Mouse (Mus musculus) right cerebral cortex, postnatal 14 days (tissue): ENCODE measurements at regions not wholly inside any gene's neighbourhood (a gene's known extent, or its start where the extent isn't known, plus 50 kb on each side); places are given as distances from the start of the nearest gene placed in this dataset.
A peak's percentile ranks its signal among the peaks of the same experiment; 100 is the strongest.

Experiments used
- DNase-seq: peaks from one replicate; pipeline ENCODE4 v3.0.0; 2022

GRCm38 (mm10) chr13:101884752-101885151 is 116.7 kb upstream of the Pik3r1 start:
- DNase-seq = no peak

GRCm38 (mm10) chr13:101891473-101891872 is 123.5 kb upstream of the Pik3r1 start:
- DNase-seq = no peak

DNA sequence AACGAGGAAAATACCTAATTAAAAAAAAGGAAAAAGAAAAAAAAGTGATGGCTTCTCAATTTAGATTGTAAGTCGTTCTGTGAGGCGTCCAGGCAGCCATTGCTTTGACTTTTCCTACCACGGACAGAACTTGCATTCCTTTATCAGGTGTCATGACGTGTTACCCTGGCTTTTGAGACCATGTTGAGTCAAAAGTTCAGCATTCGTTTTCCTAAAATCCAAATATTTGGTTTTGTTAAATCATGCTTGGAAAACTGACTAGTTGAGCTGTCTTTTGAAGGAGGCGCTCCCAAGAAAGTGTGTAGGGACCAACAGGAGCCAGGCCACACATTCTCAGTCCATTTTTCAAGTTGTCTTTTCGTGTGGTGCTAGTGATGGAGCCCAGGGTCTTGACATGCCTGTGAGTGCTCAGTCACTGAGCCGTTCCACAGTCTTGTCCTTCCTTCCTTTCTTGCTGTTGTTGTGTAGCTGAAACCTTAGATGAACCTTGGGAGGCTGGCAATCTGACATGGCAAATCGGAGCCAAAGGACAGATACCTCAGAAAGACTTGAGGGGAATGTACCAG is 125.1 kb upstream of the Pik3r1 start:
- no peak for DNase-seq

DNA sequence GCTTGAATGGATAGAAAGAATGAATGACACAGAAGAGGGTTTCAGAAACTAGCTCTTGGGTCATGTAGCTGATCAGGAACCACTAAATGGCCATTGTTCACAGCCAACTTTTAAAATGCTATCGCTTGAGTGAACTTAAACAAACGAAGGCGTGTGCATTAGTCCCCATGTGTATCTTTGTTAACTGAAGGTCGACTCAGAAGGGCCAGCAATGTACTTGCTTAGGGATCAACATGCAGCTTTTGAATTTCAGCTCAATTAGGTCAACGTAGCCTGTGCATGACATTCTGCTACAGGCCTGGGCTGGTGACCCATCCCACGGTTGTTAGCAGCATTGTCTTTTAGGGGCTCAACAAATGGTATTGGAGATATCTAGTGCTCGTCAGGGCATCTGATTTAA is 127.1 kb upstream of the Pik3r1 start:
- no peak for DNase-seq

GRCm38 (mm10) chr13:101895686-101896085 is 127.7 kb upstream of the Pik3r1 start:
- DNase-seq = no peak

GRCm38 (mm10) chr13:101896946-101897345 is 128.9 kb upstream of the Pik3r1 start:
- no peak for DNase-seq

DNA sequence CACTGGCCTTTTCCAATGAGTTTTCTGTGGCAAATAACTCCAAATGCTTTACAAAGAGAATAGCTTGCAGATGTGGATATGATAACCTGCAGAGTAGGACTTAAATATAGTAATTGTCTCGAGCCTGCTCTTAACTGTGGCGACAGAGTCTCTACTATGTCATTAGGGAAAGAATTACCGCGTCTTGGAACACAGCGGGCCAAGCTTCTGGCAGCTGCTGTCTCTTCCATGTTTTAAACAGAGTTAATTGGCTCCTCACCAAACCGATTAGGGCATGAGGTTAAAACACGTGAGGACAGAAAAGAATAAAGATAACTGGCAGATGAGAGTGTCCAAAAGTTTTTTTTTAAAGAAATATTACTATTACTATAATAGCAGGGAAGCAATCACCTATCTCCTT is 134.2 kb upstream of the Pik3r1 start:
- no peak for DNase-seq

DNA sequence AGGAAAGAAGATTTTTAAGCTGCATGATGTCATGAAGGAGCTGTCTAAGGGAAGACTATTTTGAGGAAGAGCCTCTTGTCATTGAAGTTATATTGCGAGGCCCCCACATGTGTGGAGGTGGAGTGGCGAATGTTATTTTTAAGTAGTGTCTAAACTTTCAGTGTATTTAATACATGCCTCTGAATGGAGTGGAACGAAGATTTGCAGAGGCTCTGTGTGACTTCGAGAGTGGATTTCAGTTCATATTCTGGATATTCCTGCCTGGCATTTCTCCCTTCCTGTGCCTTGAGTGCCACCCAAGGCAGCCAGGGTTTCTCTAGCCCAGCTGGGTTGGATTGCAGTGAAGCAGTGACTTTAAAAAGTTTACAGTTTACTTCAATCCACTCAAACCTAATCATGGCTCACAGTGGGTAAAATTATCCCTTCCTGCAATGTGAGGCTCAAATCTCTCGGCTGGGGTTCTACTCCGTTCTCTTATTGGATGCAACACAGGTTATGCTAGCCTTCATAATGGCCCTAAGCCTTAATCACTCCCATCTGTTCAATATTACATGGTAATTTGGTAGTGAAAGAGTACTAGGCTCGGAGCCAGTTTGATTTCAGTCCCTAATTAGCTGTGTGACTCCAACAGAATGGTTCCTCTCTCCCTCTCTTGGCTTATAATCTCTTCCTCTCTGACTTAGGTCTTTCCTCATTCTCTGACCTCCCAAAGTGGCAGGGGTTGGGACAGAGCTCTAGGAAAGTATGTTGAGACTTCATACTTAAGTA is 138.1 kb upstream of the Pik3r1 start:
- DNase-seq = no peak

DNA sequence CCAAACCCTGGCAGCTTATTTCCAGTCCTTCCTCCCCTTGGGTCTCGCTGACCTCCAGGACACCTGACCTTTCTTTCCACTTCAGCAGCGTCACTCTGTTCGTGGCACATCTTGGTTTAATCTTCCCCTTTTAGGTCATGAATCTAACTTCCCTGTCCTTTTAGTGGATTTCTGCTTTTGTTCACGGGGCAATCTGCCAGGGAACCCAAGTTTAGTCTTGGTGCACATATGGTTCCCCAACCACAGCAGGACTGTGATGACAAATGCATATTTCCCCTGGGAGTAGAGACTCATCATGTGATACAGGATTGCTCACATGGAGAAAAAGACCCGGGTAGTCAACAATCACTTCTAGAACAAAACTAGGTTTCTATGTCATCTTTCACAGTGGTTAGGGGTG is 141.0 kb upstream of the Pik3r1 start:
- DNase-seq = peak; percentile 40

DNA sequence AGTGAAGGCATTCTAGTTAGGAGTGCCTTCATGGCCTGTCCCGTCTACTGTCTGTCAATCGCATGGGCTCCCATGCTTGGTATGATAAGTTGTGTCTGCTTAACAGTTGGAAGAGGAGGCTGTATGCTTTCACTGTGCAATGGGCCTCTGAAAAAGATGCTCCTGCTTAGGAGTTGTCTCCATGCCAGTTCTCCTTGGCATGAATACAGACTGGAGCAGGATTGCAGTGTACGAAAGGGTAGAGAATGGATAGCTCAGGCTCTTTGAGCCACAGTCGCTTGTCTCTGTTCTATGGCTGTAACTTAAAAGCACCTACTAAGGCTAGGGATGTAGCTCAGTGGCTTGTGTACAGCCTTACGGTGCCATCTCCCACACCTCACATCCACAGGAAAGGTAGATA is 142.7 kb upstream of the Pik3r1 start:
- DNase-seq = no peak

GRCm38 (mm10) chr13:101914132-101914531 is 146.1 kb upstream of the Pik3r1 start:
- DNase-seq = no peak

DNA sequence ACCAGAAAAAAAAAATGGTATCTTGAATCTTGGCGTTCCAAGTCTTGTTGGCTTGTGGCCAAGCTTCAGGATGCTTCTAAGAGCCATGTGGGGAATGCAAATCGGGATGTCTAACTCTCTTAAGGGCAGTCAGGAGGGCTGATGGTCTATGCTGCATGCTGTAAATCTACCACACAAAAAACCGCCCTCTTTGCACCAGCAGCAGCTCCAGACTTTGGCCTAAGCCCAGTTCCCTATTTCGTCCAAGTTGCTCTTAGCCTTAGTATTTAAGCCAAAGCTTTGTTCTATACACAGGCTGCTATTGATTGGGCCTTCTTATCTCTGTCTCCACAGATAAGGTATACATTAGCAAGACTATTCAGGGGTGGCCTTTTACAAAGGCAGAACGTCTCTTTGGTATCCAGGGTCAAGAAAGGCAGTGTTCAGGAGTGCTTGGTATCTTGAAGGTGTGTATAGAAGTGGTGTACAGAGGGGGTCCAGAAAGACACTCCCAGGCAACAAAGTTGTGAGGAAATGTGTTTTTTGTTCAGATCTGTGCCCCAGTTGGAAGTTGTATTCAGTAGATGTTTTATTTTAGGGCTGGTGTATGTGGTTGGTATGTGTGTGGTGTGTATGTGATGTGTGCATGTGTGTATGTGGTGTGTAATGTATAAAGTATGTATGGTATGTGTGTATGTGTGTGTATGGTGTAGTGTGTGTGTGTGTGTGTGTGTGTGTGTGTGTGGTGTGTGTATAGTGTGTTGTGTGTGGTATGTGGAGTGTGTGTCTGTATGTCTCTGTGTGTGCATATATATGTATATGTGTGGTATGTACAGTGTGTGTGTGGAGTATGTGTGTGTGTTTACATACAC is 146.9 kb upstream of the Pik3r1 start:
- peak; percentile 43 for DNase-seq

DNA sequence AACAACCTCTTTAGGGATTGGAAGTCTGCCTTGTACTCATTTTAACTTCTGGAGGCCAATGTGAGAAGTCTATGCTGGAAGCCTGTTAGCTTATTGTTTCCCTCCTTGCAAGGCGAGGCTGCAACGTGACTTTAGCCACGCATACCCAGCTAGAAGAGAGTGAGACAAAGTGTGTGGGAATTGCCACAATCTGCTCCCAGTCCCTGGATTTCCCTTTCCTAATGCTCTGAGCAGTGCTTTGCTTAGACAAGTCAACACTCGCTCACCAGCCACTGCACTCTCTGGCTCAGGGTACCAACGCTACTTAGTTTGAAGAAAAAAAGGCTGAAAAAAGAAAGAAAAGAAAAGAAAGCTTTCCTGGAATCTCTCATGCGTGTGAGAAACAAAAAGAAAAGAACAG is 147.5 kb upstream of the Pik3r1 start:
- DNase-seq = no peak

DNA sequence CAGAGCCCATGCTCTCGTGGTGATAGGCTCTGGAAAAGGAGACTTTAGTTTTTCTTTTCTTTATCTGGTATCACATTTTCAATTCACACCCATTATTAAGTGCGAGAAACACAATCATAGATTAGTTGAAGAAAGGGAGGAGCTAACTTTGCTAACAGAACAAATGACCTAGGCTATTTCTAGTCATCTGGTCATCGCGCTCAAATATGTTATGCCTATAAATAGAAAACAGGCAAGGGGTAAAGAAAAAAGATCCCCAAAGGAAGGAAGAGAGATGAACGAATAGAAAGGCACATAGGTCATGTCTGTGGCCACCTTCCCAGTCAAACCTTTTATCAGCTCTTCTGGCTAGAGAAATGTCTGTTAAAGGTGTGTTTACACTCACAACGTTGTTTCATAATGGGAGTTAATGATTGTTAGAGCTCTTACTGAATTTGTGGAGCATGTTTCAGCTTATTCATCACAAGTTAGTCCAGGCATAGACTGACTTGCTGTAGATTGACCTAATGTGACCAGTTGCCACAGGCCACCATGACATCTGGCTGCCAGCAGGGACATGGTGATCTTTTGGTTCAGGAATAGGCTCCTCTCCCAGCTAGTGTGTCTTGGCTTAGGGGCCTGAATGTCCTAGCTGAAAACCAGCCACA is 148.1 kb upstream of the Pik3r1 start:
- no peak for DNase-seq

DNA sequence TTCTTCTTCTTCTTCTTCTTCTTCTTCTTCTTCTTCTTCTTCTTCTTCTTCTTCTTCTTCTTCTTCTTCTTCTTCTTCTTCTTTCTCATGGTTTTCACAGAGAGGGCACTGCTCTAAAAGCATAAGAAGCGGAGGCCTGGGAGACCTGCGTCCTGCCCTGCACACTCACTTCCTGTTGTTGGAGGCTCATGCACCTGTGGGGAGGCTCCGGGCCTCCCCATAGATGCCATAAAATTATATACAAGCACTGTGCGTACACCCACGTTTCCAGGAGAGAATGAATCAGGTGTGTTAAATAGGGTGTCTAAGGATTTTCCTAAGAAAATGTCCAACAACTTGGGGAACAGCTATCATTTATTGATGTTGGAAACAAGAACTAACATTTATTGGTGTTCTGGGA is 148.9 kb upstream of the Pik3r1 start:
- no peak for DNase-seq

DNA sequence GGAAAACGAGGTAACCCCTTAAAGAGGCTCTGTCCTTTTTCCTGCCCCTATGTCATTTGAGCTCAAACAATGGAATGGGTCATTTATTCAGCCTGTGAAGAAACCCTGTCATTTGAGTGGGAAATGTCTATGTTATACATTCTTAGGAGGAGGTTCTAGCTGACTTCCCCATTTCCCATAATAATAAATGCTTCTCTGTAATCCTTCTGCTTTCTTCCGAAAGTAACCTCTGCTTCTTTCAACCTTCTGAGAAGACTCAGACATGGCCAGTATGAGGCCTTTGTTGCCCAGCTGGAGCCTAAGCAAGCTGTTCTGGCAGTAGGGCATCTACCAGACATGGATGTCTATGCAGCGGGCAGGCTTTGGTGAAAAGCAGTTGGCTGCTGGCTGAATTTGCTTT is 150.2 kb upstream of the Pik3r1 start:
- no peak for DNase-seq

DNA sequence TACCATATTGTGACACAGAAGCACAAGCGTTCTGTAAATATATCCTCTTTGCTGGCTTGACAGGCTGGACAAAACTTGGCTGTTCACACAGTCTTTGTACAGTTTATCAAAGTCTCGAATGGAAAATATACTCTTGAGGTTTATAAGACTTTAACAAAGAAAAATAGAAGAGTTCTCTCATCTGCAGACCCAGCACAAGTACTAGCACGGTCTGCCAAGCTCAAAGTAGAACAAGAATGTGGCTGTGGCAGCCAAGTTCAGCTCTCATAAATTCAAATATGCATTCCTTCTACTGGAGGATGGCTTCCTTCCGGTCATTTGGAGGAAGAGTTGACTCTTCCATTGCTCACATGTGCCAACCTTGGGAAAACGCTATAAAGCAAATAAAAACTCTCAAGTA is 151.2 kb upstream of the Pik3r1 start:
- DNase-seq = no peak

GRCm38 (mm10) chr13:101920384-101920783 is 152.4 kb upstream of the Pik3r1 start:
- no peak for DNase-seq

DNA sequence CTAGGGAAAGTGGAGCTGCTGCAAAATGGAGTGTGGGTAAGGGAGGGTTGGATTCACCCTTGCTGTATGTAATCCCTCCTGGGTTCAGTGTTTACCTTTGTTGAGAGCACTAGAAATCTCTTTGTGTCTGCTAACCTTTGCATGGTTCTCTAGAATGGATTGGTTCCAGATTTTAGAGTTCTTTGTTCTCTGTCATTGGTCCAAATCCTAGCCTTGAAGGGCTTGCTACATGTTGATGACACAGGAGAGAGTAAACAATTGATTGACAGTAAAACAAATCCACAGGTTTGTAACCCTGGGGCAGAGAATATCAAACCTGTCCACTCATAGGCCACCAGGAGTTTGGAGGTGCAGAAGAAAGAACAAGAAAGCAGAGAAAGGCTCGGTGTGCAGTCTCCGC is 156.6 kb upstream of the Pik3r1 start:
- no peak for DNase-seq

DNA sequence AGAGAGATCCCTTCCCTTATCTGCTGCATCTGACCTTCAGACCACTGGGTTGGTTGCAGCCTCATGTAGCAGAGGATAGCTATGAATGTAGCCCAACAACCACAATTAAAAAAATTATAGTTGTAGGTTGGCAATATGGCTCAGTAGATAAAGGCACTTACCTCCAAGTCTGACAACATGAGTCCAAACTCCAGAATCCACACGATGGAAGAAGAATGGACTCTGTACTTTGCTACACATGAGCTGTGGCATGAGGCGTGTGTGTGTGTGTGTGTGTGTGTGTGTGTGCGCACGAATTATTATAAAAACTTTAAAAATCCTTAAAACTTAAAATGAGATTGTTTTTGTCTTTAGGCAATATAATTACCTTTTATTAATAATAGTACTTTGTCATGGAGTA is 163.2 kb upstream of the Pik3r1 start:
- DNase-seq = no peak

DNA sequence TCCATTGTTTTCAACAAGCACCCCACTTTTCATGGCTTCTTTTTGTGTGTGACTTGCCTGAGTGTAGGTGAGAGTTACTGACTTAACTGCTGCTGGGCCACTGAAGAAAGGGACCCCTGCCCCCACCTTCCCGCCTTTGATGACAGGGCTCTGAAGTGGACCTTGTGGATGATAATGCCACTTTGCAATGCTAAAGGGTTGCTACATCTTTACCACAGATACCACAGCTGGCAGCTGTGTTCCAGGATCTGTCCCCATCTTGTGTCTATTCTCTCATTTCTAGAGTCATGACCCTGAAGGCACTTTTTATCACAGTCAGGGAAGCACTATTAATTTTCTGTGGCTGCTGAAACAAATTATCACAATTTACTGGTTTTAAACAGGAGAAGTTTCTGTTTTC is 163.9 kb upstream of the Pik3r1 start:
- no peak for DNase-seq

DNA sequence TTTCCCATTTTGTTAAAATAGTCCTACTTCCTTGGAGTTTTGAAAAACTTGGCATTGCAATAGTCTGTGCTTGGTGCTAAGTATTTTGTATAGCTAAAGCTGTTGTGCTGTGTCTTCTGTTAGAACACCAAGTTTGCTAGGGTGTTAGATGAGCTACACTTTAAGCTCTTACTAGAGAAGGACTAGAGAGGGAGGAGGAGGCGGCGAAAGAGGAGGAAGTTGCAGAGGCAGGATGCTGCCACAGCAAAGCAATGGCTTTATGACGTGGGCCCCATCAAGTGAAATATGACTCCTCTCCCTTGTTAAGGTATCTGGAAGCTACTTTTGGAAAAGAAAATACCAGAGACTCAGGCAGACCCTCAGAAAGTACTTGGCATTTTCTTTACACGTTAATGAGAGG is 167.8 kb upstream of the Pik3r1 start:
- DNase-seq = no peak

- DNase-seq = no peak
Observed at GRCm38 (mm10) chr13:101954521-101954920, 186.5 kb upstream of the Pik3r1 start.
